Comparison of ENCODE assay signal across 21 mouse cellular contexts in the genomic region with DNA sequence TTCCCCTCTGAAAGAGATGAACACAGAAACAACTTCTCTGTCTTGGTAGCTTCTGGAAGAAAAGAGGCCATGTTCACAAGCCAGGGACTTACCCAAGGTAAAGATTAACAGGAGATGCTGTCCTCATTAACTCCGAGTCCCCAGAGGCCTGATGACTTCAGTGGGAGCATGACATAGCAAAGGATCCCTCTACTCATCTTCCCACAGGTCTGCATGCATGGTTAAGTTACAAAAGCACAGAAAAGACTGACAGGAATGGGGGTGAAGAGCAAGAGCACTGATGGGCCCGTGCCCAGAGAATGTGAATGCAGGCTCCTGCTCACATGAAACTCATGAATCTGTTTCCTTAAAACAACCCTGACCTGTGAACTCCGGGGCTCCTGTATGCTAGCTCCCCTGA. TPM values are rescaled to one million over a fixed set of nuclear protein-coding genes. Genes with fewer than 3 reads are reported as not detected.
DNase-seq lines count a peak whose midpoint lies in the region; ATAC-seq and TF ChIP-seq lines count a peak whose summit lies in the region.
"Had no signal": no experiment of that assay in that cellular context is flagged by ENCODE, and none has a peak within 500 bp of the region (broad histone marks: within the 10 kb centered on the region; RNA-seq: fewer than 3 reads in every experiment).

No protein-coding gene starts in this region.

- CTCF ChIA-PET in Patski (lab: Charles Lee): interaction anchor here (1.4 kb wide), 1 partner anchor 43 kb away, joined by 4 read pairs; no protein-coding TSS in a partner anchor

- no peak overlapping the region for H3K4me3 ChIP-seq in kidney, postnatal 0 days (replicated peaks; ENCODE audit: low read depth, low read length)
- no peak overlapping the region for H3K4me3 ChIP-seq in forebrain, embryonic 11.5 days (ENCODE audit: low read depth, low read length)
- H3K4me3 ChIP-seq: embryonic facial prominence, embryonic 12.5 days; forebrain, embryonic 12.5 days; heart, embryonic 12.5 days; hindbrain, embryonic 10.5 days had no signal

- no peak overlapping the region for H3K9ac ChIP-seq in kidney, postnatal 0 days (ENCODE audit: low read depth, low read length)
- H3K9ac ChIP-seq in forebrain, embryonic 11.5 days (ENCODE audit: low read length): no peak overlapping the region
- H3K9ac ChIP-seq: embryonic facial prominence, embryonic 12.5 days; forebrain, embryonic 12.5 days; heart, embryonic 12.5 days; hindbrain, embryonic 14.5 days had no signal

- 55% methylated on average over 3 of the region's 3 CpGs for whole genome bisulfite sequencing in kidney, postnatal 0 days
- 77% methylated on average over 3 of the region's 3 CpGs for WGBS in forebrain, embryonic 11.5 days

- no peak overlapping the region for H3K27ac ChIP-seq in kidney, postnatal 0 days
- no peak overlapping the region for H3K27ac ChIP-seq in forebrain, embryonic 11.5 days (ENCODE audit: low read depth, low read length)
- H3K27ac ChIP-seq: embryonic facial prominence, embryonic 12.5 days; forebrain, embryonic 12.5 days; hindbrain, embryonic 10.5 days; hindbrain, embryonic 14.5 days had no signal

- H3K9me3 ChIP-seq in kidney, postnatal 0 days (replicated peaks; ENCODE audit: low read length): no peaks in the 10 kb centered on the region
- no peaks in the 10 kb centered on the region for H3K9me3 ChIP-seq in forebrain, embryonic 11.5 days (ENCODE audit: control insufficient read depth, low read length)
- H3K9me3 ChIP-seq: embryonic facial prominence, embryonic 12.5 days; forebrain, embryonic 12.5 days; heart, embryonic 12.5 days; hindbrain, embryonic 10.5 days had no signal

- H3K36me3 ChIP-seq in kidney, postnatal 0 days (ENCODE audit: insufficient read depth, low read length): no peaks in the 10 kb centered on the region
- H3K36me3 ChIP-seq in forebrain, embryonic 11.5 days (ENCODE audit: control insufficient read depth, insufficient read depth, low read length): no peaks in the 10 kb centered on the region
- H3K36me3 ChIP-seq: embryonic facial prominence, embryonic 12.5 days; forebrain, embryonic 12.5 days; G1E; heart, embryonic 12.5 days; hindbrain, embryonic 10.5 days had no signal

- no peaks in the 10 kb centered on the region for H3K27me3 ChIP-seq in Patski
- H3K27me3 ChIP-seq in kidney, postnatal 0 days (ENCODE audit: insufficient read depth, low read length): no peaks in the 10 kb centered on the region
- H3K27me3 ChIP-seq in forebrain, embryonic 11.5 days (ENCODE audit: control insufficient read depth, insufficient read depth, low read length): no peaks in the 10 kb centered on the region; the same call in 1 of the 2 replicates

- peak; percentile 51 for ATAC-seq in Patski
- peak; percentile 82 for ATAC-seq in kidney, postnatal 0 days (replicated peaks; ENCODE audit: low FRiP score, low read depth)
- ATAC-seq in forebrain, embryonic 11.5 days (replicated peaks; ENCODE audit: low FRiP score): no peak
- ATAC-seq: activated CD4-positive, CD25-positive, alpha-beta regulatory T cell, adult 4 months; CD4-positive, CD25-positive, alpha-beta regulatory T cell, adult 4 months; forebrain, embryonic 16.5 days had no signal

- DNase-seq in Patski (ENCODE audit: low read depth, low spot score): peak; percentile 90
- DNase-seq in kidney, adult 9 months: peak; percentile 62
- DNase-seq in kidney, postnatal 0 days (ENCODE audit: low spot score): peak; percentile 45
- peak; percentile 31 to 56 for DNase-seq in kidney, postnatal 36 days
- no peak for DNase-seq in forebrain, embryonic 11.5 days (ENCODE audit: low spot score)
- no peak for DNase-seq in lung, postnatal 14 days
- DNase-seq in embryo, embryonic 11 days: no peak
- DNase-seq: adrenal gland, postnatal 25 days; B cell, adult 2 months; cerebellum, adult 2 months; cerebellum, postnatal 10 days; gastrocnemius, postnatal 14 days had no signal

- in situ Hi-C loops in Patski (cut with MboI; ENCODE audit: low pct_unique_long_range_greater_than_20kb): no loop called here

- 0 out of 2 replicates have a peak, but pooled peaks cover 6% of the 10 kb centered on the region for H3K4me1 ChIP-seq in kidney, postnatal 0 days (replicated peaks; ENCODE audit: insufficient read depth, low read length)
- no peaks in the 10 kb centered on the region for H3K4me1 ChIP-seq in forebrain, embryonic 11.5 days (replicated peaks; ENCODE audit: control insufficient read depth, insufficient read depth, low read length)
- H3K4me1 ChIP-seq: embryonic facial prominence, embryonic 12.5 days; forebrain, embryonic 12.5 days; heart, embryonic 12.5 days; hindbrain, embryonic 10.5 days had no signal

- TF ChIP-seq CTCF in Patski (IDR thresholded peaks at IDR 0.05): no peak
- no peak for TF ChIP-seq CTCF in kidney, postnatal 0 days (IDR thresholded peaks at IDR 0.05; ENCODE audit: low read depth)

- POLR2A ChIA-PET in Patski (lab: Charles Lee): no interaction called here

- H3K4me2 ChIP-seq in kidney, postnatal 0 days (ENCODE audit: low read length): no peak overlapping the region
- H3K4me2 ChIP-seq in forebrain, embryonic 11.5 days (ENCODE audit: low read depth, low read length, severe bottlenecking): no peak overlapping the region
- H3K4me2 ChIP-seq: embryonic facial prominence, embryonic 12.5 days; forebrain, embryonic 12.5 days; heart, embryonic 12.5 days; hindbrain, embryonic 14.5 days had no signal

RNA-seq across cellular contexts. Expression of a gene that starts 6.4 kb away (rescaled TPM):
- polyA plus RNA-seq in Patski (2021): 0.21 TPM
- polyA plus RNA-seq in kidney, postnatal 0 days (2015; fragmentation: Nextera tagmentation; extraction: Ambion mirVana): 12.1 and 12.3 TPM in 2 replicates
- 5.0 and 6.0 TPM in 2 replicates for polyA plus RNA-seq in forebrain, embryonic 11.5 days (2014; fragmentation: Nextera tagmentation; extraction: Ambion mirVana)
- polyA plus RNA-seq: activated CD4-positive, CD25-positive, alpha-beta regulatory T cell, adult 4 months; G1E had no signal

Comparison
In these comparisons a context has a peak if more than half of its experiments do, and no peak if none do; other contexts are left out.
1. DNase-seq: peak in Patski (single experiment), kidney, adult 9 months (single experiment), kidney, postnatal 0 days (single experiment) and kidney, postnatal 36 days (2 of 2); none in forebrain, embryonic 11.5 days (single experiment), lung, postnatal 14 days (single experiment) and embryo, embryonic 11 days (single experiment).